Mouse (Mus musculus): Measurements from ENCODE around the gene Coil.

GRCm38 (mm10) chr11:88993186-88993585, 23.1 kb downstream of the Coil start:
- TF ChIP-seq EP300 (optimal IDR thresholded peaks at IDR 0.05) (no peak), CTCF (IDR thresholded peaks at IDR 0.05; ENCODE audit: low read depth) (no peak)

Data from stomach, postnatal 0 days (tissue).